Mouse (Mus musculus) embryonic stem cell, embryonic (primary cell): ENCODE data around the gene Tcf19.

Experiments used
- CTCF ChIA-PET, 4 experiments: fragments of 300-600 bp in 2 of 4; fragments of 350-600 bp in 2 of 4; sonication (Branson Sonifier 250); formaldehyde crosslinking; loops; one replicate each; lab custom pipeline; 2022; ENCODE audit warnings: inconsistent platforms in 2 of 4; lab: Charles Lee
- POLR2A ChIA-PET, 4 experiments: fragments of 300-600 bp in 2 of 4; fragments of 350-600 bp in 2 of 4; sonication (Branson Sonifier 250); formaldehyde crosslinking; loops; one replicate each; lab custom pipeline; 2022; ENCODE audit warnings: antibody characterized with exemption in 4 of 4, inconsistent platforms in 1 of 4; lab: Charles Lee

Tcf19 gene

GRCm38 (mm10) chr17:35544001-35544400 lies 27.4 kb upstream of the Tcf19 start:
- ChIA-PET POLR2A (interaction anchor here in 3 of 4 experiments (0.6 to 3.1 kb wide), 41 partner anchors 9 to 350 kb away, joined by 3 to 20 read pairs (median 5); partner anchors contain the start of genes Cchcr1 (in 1 of the 3), Ier3 (in 1 of the 3), Pou5f1 (in 1 of the 3) and Psors1c2 (in 1 of the 3)), CTCF (interaction anchor here (0.6 to 3.5 kb wide), 50 partner anchors 9 to 1988 kb away, joined by 3 to 84 read pairs (median 4); partner anchors contain the start of genes Cchcr1 (in 1 of the 4), Mdc1 (in 1 of the 4) and Psors1c2 (in 1 of the 4))

- POLR2A ChIA-PET = interaction anchor here (0.5 to 3.1 kb wide), 44 partner anchors 9 to 375 kb away, joined by 3 to 20 read pairs (median 5); partner anchors contain the start of genes Cchcr1 (in 1 of the 4), Ier3 (in 1 of the 4), Pou5f1 (in 1 of the 4) and Psors1c2 (in 1 of the 4)
Observed at GRCm38 (mm10) chr17:35543412-35543861, 26.8 kb upstream of the Tcf19 start.

GRCm38 (mm10) chr17:35542761-35543411 lies 26.3 kb upstream of the Tcf19 start:
- POLR2A ChIA-PET = interaction anchor here (0.5 to 3.1 kb wide), 35 partner anchors 8 to 379 kb away, joined by 3 to 20 read pairs (median 6); partner anchors contain the start of genes Cchcr1 (in 1 of the 4), Ier3 (in 1 of the 4), Pou5f1 (in 1 of the 4) and Psors1c2 (in 1 of the 4)
- CTCF ChIA-PET = interaction anchor here (0.6 to 3.5 kb wide), 43 partner anchors 8 to 731 kb away, joined by 3 to 84 read pairs (median 4); partner anchors contain the start of genes Cchcr1 (in 1 of the 4), Cdsn (in 1 of the 4), Mdc1 (in 1 of the 4) and Pou5f1 (in 1 of the 4)

More at GRCm38 (mm10) chr17:35543412-35543861, 26.8 kb upstream of the Tcf19 start:
- CTCF ChIA-PET = interaction anchor here (0.6 to 3.5 kb wide), 36 partner anchors 8 to 1987 kb away, joined by 3 to 84 read pairs (median 4); partner anchors contain the start of genes Cchcr1 (in 1 of the 4), Mdc1 (in 1 of the 4) and Psors1c2 (in 1 of the 4)

- ChIA-PET CTCF (interaction anchor here in 3 of 4 experiments (0.6 to 1.6 kb wide), 9 partner anchors 9 to 225 kb away, joined by 3 to 5 read pairs (median 4); no protein-coding TSS in a partner anchor), POLR2A (interaction anchor here (0.5 to 3.3 kb wide), 18 partner anchors 8 to 201 kb away, joined by 3 to 9 read pairs (median 4); no protein-coding TSS in a partner anchor)
Observed at GRCm38 (mm10) chr17:35539540-35539939, 22.9 kb upstream of the Tcf19 start.

GRCm38 (mm10) chr17:35538476-35538875 lies 21.9 kb upstream of the Tcf19 start:
- POLR2A ChIA-PET = interaction anchor here in 2 of 4 experiments (1.0 to 3.3 kb wide), 9 partner anchors 7 to 49 kb away, joined by 3 to 9 read pairs (median 5); no protein-coding TSS in a partner anchor
- CTCF ChIA-PET = interaction anchor here in 1 of 4 experiments (1.1 to 1.6 kb wide), 3 partner anchors 10 to 54 kb away, joined by 4 to 5 read pairs (median 5); no protein-coding TSS in a partner anchor

- ChIA-PET CTCF (interaction anchor here in 2 of 4 experiments (0.7 to 1.1 kb wide), 2 partner anchors 23 to 40 kb away, joined by 3 to 4 read pairs; no protein-coding TSS in a partner anchor), POLR2A (interaction anchor here in 1 of 4 experiments (3.3 kb wide), 1 partner anchor 22 kb away, joined by 9 read pairs; no protein-coding TSS in a partner anchor)
Observed at GRCm38 (mm10) chr17:35537421-35537820, 20.8 kb upstream of the Tcf19 start.

- POLR2A ChIA-PET = interaction anchor here in 3 of 4 experiments (0.5 to 2.5 kb wide), 35 partner anchors 8 to 303 kb away, joined by 3 to 17 read pairs (median 5); partner anchors contain the start of genes Cchcr1 (in 2 of the 3), Tcf19 (in 2 of the 3) and Pou5f1 (in 1 of the 3)
- CTCF ChIA-PET = interaction anchor here (0.6 to 2.9 kb wide), 75 partner anchors 8 to 1572 kb away, joined by 3 to 51 read pairs (median 5); partner anchors contain the start of genes Cchcr1 (in 2 of the 4), 2300002M23Rik (in 1 of the 4), Cdsn (in 1 of the 4) and Pou5f1 (in 1 of the 4)
Observed at GRCm38 (mm10) chr17:35534343-35534742, 17.7 kb upstream of the Tcf19 start.

GRCm38 (mm10) chr17:35532901-35533300 lies 16.3 kb upstream of the Tcf19 start, which contains the start of gene Psors1c2:
TSS of gene Psors1c2 (plus strand) at chr17:35533201.
- CTCF ChIA-PET = interaction anchor here in 2 of 4 experiments (0.6 to 1.7 kb wide), 15 partner anchors 8 to 511 kb away, joined by 3 to 8 read pairs (median 4); no protein-coding TSS in a partner anchor
- POLR2A ChIA-PET = interaction anchor here in 3 of 4 experiments (0.5 to 2.5 kb wide), 23 partner anchors 11 to 315 kb away, joined by 3 to 17 read pairs (median 4); partner anchors contain the start of genes Cchcr1 (in 3 of the 3), Tcf19 (in 2 of the 3), Cdsn (in 1 of the 3) and Mdc1 (in 1 of the 3)

- CTCF ChIA-PET = interaction anchor here in 2 of 4 experiments (0.6 to 1.7 kb wide), 15 partner anchors 8 to 510 kb away, joined by 3 to 8 read pairs (median 4); no protein-coding TSS in a partner anchor
Observed at GRCm38 (mm10) chr17:35532360-35532759, 15.7 kb upstream of the Tcf19 start.

GRCm38 (mm10) chr17:35526644-35527043 lies 10.0 kb upstream of the Tcf19 start:
- ChIA-PET POLR2A (interaction anchor here in 2 of 4 experiments (0.6 to 2.4 kb wide), 11 partner anchors 8 to 132 kb away, joined by 3 to 13 read pairs (median 4); partner anchors contain the start of genes Cchcr1 (in 2 of the 2) and Tcf19 (in 1 of the 2)), CTCF (interaction anchor here (0.6 to 1.8 kb wide), 11 partner anchors 8 to 591 kb away, joined by 3 to 7 read pairs (median 4); no protein-coding TSS in a partner anchor)

More at GRCm38 (mm10) chr17:35532360-35532759, 15.7 kb upstream of the Tcf19 start:
- POLR2A ChIA-PET = interaction anchor here in 3 of 4 experiments (0.5 to 1.9 kb wide), 21 partner anchors 11 to 315 kb away, joined by 3 to 17 read pairs (median 4); partner anchors contain the start of genes Cchcr1 (in 3 of the 3), Tcf19 (in 2 of the 3), Cdsn (in 1 of the 3) and Mdc1 (in 1 of the 3)

- POLR2A ChIA-PET = interaction anchor here in 2 of 4 experiments (0.7 to 3.6 kb wide), 10 partner anchors 9 to 317 kb away, joined by 3 to 13 read pairs (median 5); partner anchors contain the start of genes Ddr1 (in 1 of the 2), Ier3 (in 1 of the 2), Mdc1 (in 1 of the 2) and Tcf19 (in 1 of the 2)
- CTCF ChIA-PET = interaction anchor here in 3 of 4 experiments (0.6 to 2.9 kb wide), 10 partner anchors 9 to 60 kb away, joined by 3 to 23 read pairs (median 4); partner anchors contain the start of gene Psors1c2 (in 1 of the 3)
Observed at GRCm38 (mm10) chr17:35524354-35524753, 7.7 kb upstream of the Tcf19 start.

- CTCF ChIA-PET = interaction anchor here in 3 of 4 experiments (0.9 to 2.5 kb wide), 9 partner anchors 9 to 37 kb away, joined by 3 to 12 read pairs (median 4); partner anchors contain the start of gene Pou5f1 (in 1 of the 3)
- POLR2A ChIA-PET = interaction anchor here in 3 of 4 experiments (0.7 to 20.8 kb wide), 22 partner anchors 8 to 319 kb away, joined by 3 to 630 read pairs (median 6); partner anchors contain the start of genes Psors1c2 (in 3 of the 3), Pou5f1 (in 2 of the 3) and Ier3 (in 1 of the 3)
Observed at GRCm38 (mm10) chr17:35517526-35517925, 902 bp upstream of the Tcf19 start.

- POLR2A ChIA-PET = interaction anchor here (0.6 to 20.8 kb wide), 34 partner anchors 7 to 320 kb away, joined by 3 to 630 read pairs (median 6); partner anchors contain the start of genes Psors1c2 (in 3 of the 4), Pou5f1 (in 2 of the 4) and Ier3 (in 1 of the 4)
- CTCF ChIA-PET = interaction anchor here in 3 of 4 experiments (0.5 to 3.6 kb wide), 14 partner anchors 9 to 257 kb away, joined by 3 to 15 read pairs (median 4); partner anchors contain the start of gene Pou5f1 (in 1 of the 3)
Observed at GRCm38 (mm10) chr17:35515911-35516640, 548 bp downstream of the Tcf19 start.

- POLR2A ChIA-PET = interaction anchor here (0.5 to 20.8 kb wide), 39 partner anchors 8 to 299 kb away, joined by 3 to 630 read pairs (median 5); partner anchors contain the start of genes Pou5f1 (in 2 of the 4) and Psors1c2 (in 2 of the 4)
Observed at GRCm38 (mm10) chr17:35514756-35515155, 1.9 kb downstream of the Tcf19 start.

GRCm38 (mm10) chr17:35513886-35514285 lies 2.7 kb downstream of the Tcf19 start:
- POLR2A ChIA-PET = interaction anchor here (0.6 to 20.8 kb wide), 33 partner anchors 9 to 348 kb away, joined by 3 to 630 read pairs (median 5); partner anchors contain the start of genes Pou5f1 (in 2 of the 4) and Psors1c2 (in 2 of the 4)
- CTCF ChIA-PET = interaction anchor here (0.6 to 7.9 kb wide), 38 partner anchors 10 to 408 kb away, joined by 3 to 52 read pairs (median 5); partner anchors contain the start of genes Cdsn (in 1 of the 4) and Psors1c2 (in 1 of the 4)

More at GRCm38 (mm10) chr17:35514756-35515155, 1.9 kb downstream of the Tcf19 start:
- CTCF ChIA-PET = interaction anchor here (0.5 to 7.9 kb wide), 32 partner anchors 10 to 408 kb away, joined by 3 to 52 read pairs (median 5); partner anchors contain the start of gene Psors1c2 (in 1 of the 4)
